Mouse (Mus musculus) liver, adult 10 weeks (tissue): ENCODE results near the gene Farsb. TPM values are rescaled to one million over a fixed set of nuclear protein-coding genes. Genes with fewer than 3 reads are reported as not detected.

Experiments used
- polyA plus RNA-seq: library from polyadenylated mRNA; stranded (reverse); fragments of 350-450 nt; fragmentation: Illumina TruSeq; extraction: RNeasy Lipid Tissue Mini Kit (QIAGEN cat#74804); gene quantifications from one replicate; pipeline ENCODE4 v1.2.3, GENCODE M21; 2014; ENCODE audit warnings: low read depth, low replicate concordance

Gene Farsb
- polyA plus RNA-seq = 84.5 TPM

DNA sequence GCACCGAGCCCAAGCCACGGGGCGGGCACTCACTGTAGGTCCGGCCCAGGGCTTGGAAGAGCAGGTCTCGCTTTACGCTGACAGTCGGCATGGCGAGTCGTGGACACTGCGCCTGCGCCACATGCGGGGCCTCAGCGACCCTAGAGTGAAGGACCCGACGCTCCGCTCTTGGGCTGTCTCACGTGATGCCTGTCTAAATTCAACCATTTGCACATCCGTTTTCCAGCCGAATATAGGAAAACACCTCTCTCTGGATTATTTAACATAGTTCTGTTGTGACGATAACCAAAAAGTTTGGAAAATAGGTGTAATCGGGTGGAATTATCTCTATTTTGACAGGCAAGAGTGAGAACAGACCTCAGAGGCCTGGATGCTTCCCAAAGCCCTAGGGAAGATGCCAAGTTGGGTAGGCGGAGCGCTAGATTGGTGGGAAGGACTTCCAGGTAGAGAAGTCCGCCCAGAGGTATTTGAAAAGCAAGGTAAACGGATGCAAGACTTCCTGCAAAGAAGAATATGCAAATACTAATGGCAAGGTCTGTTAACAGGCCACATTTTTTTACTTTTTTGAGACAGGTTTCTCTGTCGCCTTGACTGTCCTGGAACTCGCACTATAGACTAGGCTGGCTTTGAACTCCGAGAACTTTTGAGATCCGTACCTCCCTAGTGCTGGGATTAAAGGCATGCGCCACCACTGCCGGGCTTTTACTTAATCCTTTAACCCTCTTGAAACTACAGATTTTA is at the start of gene Farsb:
Gene Farsb, minus strand, starts transcription at position 146 of the 741 bp plus-strand sequence.

DNA sequence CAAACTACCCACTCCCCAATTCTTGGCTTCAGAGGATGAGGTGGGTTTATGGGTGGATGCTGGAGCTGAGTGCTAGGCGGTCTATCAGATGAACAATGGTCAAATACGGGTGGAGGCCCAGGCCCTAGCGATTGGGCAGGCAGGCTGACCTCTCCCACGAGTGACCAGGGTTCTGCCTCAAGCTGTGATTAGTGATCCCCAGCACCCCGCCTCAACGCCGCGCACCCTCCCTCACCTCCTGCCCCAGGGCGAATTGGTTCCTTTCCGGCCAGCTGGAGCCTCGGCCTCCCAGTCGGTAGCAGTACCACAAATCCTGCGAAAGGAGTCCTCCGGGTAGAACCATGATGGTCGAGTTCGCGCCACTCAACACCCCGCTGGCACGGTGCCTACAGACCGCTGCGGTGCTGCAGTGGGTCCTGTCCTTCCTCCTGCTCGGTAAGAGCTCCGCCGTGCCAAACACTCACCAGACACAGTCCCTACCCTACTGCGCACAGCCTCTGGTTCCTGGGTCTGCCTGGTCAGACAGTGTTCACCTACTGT is 23.0 kb upstream of the Farsb start, which contains the start of gene BC035947:
Gene BC035947, minus strand, starts transcription at position 538 of the 540 bp plus-strand sequence.

GRCm38 (mm10) chr1:78510862-78511261 is 22.2 kb upstream of the Farsb start, which contains the start of gene Mogat1:
TSS of gene Mogat1 (plus strand) at chr1:78510991.

Other genes with a start within 250 kb of the Farsb start
- gene Sgpp2, start 178.6 kb downstream of the Farsb start, polyA plus RNA-seq = 0.16 TPM
- gene Mogat1, start 22.1 kb upstream of the Farsb start, polyA plus RNA-seq = 1.4 TPM
- not detected for gene BC035947, start 23.3 kb upstream of the Farsb start, polyA plus RNA-seq
- gene Acsl3, start 168.9 kb upstream of the Farsb start, polyA plus RNA-seq = 94.6 TPM
- gene Utp14b, start 169.1 kb upstream of the Farsb start, polyA plus RNA-seq = 11.4 TPM